Mouse (Mus musculus) fat pad, adult 2 months (tissue): ENCODE results near the gene Tspan15.

Experiments used
- DNase-seq: peaks from one replicate; pipeline ENCODE4 v3.0.0-alpha.2; 2011; ENCODE audit warnings: low read depth, low spot score; ENCODE audit errors: extremely low read depth

Gene Tspan15

GRCm38 (mm10) chr10:62231395-62231732 lies 313 bp upstream of the Tspan15 start:
- DNase-seq = no peak

GRCm38 (mm10) chr10:62228126-62228525 lies 2.9 kb downstream of the Tspan15 start:
- DNase-seq = no peak

GRCm38 (mm10) chr10:62225839-62226238 lies 5.2 kb downstream of the Tspan15 start:
- DNase-seq = no peak

- no peak for DNase-seq
Observed at GRCm38 (mm10) chr10:62224231-62224630, 6.8 kb downstream of the Tspan15 start.

GRCm38 (mm10) chr10:62222777-62223176 lies 8.3 kb downstream of the Tspan15 start:
- DNase-seq = no peak

GRCm38 (mm10) chr10:62221647-62222046 lies 9.4 kb downstream of the Tspan15 start:
- DNase-seq = no peak

GRCm38 (mm10) chr10:62220732-62221514 lies 10.1 kb downstream of the Tspan15 start:
- no peak for DNase-seq

GRCm38 (mm10) chr10:62218789-62219172 lies 12.3 kb downstream of the Tspan15 start:
- no peak for DNase-seq

GRCm38 (mm10) chr10:62218044-62218788 lies 12.8 kb downstream of the Tspan15 start:
- no peak for DNase-seq

- no peak for DNase-seq
Observed at GRCm38 (mm10) chr10:62217196-62217595, 13.9 kb downstream of the Tspan15 start.

GRCm38 (mm10) chr10:62216595-62216994 lies 14.5 kb downstream of the Tspan15 start:
- DNase-seq = no peak

GRCm38 (mm10) chr10:62215633-62216032 lies 15.4 kb downstream of the Tspan15 start:
- DNase-seq = no peak

GRCm38 (mm10) chr10:62215169-62215616 lies 15.9 kb downstream of the Tspan15 start:
- DNase-seq = no peak

GRCm38 (mm10) chr10:62211310-62211709 lies 19.7 kb downstream of the Tspan15 start:
- no peak for DNase-seq

GRCm38 (mm10) chr10:62208241-62208896 lies 22.7 kb downstream of the Tspan15 start:
- no peak for DNase-seq

- DNase-seq = no peak
Observed at GRCm38 (mm10) chr10:62202574-62202973, 28.5 kb downstream of the Tspan15 start.

- no peak for DNase-seq
Observed at GRCm38 (mm10) chr10:62198891-62199290, 32.2 kb downstream of the Tspan15 start.

- DNase-seq = no peak
Observed at GRCm38 (mm10) chr10:62197403-62197802, 33.6 kb downstream of the Tspan15 start.

GRCm38 (mm10) chr10:62195376-62195775 lies 35.7 kb downstream of the Tspan15 start:
- DNase-seq = no peak

GRCm38 (mm10) chr10:62194946-62195345 lies 36.1 kb downstream of the Tspan15 start:
- no peak for DNase-seq

- DNase-seq = no peak
Observed at GRCm38 (mm10) chr10:62194461-62194860, 36.6 kb downstream of the Tspan15 start.

GRCm38 (mm10) chr10:62194043-62194442 lies 37.0 kb downstream of the Tspan15 start:
- no peak for DNase-seq
